Mouse (Mus musculus) frontal cortex, postnatal 36 days (tissue): ENCODE measurements around the gene Xcr1.

ENCODE experiments used
- DNase-seq, 2 experiments: peaks; one replicate each; pipeline ENCODE4 v3.0.0; 2022; ENCODE audit warnings: low spot score in 2 of 2

The Xcr1 gene

GRCm38 (mm10) chr9:123861929-123862328 lies at the start of gene Xcr1:
Xcr1 (minus strand) TSS chr9:123862029.
- no peak for DNase-seq

DNA sequence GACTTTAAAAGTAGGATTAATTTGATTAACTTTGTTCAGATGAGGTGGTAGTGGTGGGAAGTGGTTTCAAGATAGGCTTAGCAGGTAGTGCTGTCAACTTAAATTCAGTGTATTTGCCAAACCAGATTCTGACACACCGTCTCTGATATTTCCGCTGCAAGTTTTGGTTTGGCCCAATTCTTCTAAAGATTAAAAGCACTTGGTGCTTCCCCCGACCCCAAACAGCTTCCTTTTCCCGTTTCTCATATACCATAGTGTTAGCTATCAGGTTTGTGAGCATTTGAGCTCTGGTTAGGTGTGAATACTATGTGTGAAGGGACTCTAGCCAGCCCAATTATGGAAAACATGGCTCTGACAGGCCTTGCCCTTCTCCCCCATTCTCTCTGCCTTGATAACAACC lies 10.2 kb upstream of the Xcr1 start:
- DNase-seq: no peak

DNA sequence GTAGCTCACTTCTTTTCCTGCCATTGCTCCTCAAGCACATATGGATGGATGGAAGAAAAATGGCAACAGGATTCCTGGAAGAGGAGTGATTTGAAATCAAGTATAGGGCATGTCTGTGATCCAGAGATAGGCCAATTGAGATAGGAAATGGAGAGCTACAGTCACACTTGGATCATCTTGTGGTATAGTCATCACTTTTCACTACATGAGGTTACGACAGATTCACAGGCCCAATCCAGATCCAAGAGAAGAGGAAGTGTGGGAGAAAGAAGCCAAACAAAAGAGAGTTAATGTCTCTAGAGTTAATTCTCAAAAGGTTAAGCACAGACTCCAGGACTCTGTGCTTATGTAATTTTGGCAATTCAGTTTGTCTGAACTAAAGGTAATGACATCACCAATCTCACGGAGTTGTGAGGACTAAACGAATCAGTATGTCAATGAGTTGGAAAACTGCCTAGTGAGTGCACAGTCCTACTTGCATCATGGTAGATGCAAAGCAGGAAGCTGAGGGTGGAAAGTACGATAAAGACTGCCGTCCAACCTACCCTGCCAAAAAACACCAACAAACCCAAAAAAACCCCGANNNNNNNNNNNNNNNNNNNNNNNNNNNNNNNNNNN lies 7.4 kb upstream of the Xcr1 start:
- DNase-seq: no peak

DNA sequence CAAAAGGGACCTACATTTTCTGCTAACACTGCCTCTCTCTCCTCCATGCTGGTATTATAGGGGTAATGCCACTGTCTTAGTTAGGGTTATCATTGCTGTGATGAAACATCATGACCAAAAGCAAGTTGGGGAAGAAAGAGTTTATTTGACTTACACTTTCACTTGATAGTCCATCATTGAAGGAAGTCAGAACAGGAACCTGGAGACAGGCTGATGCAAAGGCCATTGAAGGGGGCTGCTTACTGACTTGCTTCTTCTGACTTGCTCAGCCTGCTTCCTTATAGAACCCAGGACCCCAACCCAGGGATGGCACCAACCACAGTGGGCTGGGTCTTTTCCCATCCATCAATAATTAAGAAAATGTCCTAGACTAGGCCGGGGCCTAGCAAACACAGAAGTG lies 1.8 kb upstream of the Xcr1 start:
- DNase-seq: no peak

GRCm38 (mm10) chr9:123862895-123863616 lies 1.2 kb upstream of the Xcr1 start:
- no peak for DNase-seq

GRCm38 (mm10) chr9:123856836-123857235 lies 5.0 kb downstream of the Xcr1 start:
- no peak for DNase-seq

GRCm38 (mm10) chr9:123852449-123853390 lies 9.1 kb downstream of the Xcr1 start:
- no peak for DNase-seq

DNA sequence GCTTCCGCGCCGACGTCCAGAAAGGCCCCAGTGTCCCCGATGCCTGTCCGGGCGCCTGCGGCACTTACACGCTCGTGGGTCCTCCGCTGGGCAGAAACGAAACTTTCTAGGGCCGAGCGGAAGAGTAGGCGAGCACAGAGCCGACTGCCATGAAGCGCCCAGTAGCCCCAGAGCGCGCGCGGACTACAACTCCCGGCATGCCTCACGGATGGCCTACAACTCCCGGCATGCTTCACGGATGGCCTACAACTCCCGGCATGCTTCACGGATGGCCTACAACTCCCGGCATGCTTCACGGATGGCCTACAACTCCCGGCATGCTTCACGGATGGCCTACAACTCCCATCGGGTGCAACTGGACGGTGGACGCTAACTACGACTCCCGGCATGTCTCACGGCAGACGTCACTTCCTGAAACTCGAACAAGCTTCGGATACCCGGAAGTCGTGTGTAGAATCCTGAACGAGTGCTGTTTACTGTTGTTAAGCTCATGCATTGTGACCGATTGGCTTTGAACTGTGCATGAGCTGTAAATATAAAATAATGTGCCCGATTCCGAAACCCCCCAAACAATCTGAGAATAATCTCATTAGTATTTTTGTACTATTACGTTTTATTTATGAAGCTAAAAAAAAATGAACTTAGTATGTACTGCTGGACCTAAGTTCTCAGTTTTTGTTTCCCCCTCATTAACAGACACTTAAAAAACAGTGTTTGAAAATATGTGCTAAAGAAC lies 9.9 kb downstream of the Xcr1 start, which contains the start of gene Fyco1:
TSS of gene Fyco1 (minus strand) at position 187 of the 736 bp plus-strand sequence.
- DNase-seq: peak; percentile 95 to 98

DNA sequence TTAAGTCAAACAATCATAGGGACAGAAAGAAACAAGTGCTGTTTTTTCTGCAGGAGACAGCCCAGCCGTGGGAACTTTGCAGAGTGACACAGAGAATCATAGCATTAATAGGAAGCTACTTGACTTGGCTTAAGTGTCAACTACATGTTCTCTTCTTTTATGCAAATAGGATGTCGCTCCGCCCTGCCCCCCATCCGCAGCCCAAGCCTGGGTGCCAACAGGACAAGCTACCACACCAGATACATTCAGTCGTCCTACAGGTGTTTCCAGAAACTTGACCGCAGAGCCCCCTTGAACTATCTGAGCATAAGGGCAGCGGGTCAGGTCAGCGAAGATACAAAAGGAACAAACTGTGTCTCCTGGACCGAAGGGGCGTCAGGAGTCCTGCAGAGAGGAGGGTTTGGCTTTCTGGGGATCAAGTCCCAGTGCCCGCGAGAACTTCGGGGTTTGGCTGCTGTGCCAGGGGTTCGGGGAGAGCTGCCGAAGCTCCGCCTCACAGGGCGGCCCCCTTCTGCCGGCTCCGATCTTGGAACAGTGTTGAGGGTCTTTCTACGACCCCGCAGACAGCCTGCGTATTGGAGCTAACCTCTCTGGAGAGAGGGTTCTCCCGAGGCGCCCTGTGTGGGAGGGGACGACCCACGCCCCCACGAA lies 10.6 kb downstream of the Xcr1 start:
- peak in 1 of 2 experiments; percentile 8 for DNase-seq

- no peak for DNase-seq
These were observed 11.1 kb downstream of the Xcr1 start for GRCm38 (mm10) chr9:123850705-123851061.

DNA sequence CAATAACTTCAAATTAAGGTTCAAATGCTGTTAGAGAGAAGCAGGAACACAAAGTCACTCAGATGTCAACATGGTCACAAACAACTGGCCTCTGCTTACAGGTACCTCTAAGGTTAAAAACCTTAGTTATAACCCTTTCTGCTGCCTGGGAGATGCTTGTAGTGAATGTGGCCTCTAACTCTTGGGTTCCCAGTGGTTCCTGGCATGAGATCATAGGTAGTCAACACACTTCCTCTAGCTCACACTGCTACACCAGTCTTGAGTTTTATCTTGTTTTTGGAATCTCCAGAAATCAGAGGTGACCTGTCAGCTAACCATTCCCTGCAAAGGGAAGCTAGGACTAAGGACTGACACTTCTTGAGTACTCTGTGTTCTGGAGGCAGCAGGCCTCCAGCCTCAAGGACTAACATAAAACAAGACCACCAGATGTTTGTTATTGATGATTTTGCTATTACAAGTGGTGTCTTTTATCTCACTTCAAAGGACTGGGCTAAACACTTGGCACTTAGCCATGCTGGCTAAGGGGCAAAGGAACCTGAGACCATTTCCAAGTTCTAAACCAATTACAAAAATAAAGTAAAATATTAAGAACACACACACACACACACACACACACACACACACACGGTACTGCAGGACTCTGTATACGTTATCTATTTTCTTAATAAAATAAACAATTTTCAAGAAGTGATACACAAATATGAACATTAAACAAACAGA lies 11.7 kb downstream of the Xcr1 start:
- no peak for DNase-seq

GRCm38 (mm10) chr9:123846490-123846889 lies 15.3 kb downstream of the Xcr1 start:
- DNase-seq: no peak

DNA sequence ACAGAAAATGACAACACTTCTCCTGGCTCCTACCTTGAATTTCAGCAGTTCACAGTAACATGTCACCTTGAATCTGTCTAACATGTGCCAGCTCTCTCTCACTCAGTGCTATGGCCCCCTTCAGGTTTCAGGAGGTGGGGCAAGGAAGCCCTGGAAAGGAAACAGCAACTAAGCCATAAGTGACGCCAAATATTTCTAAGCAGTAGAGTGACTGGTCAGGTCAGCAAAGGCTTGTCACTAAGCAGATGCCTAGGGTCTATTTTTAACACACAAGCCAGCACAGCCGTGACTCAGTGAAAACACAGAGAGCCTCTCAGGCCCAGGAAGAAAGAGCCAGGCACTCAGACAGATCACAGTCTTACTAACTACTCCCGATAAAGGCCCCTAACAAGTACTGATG lies 16.7 kb downstream of the Xcr1 start:
- DNase-seq: no peak

- DNase-seq: no peak
These were observed 17.4 kb downstream of the Xcr1 start for GRCm38 (mm10) chr9:123844468-123844867.

DNA sequence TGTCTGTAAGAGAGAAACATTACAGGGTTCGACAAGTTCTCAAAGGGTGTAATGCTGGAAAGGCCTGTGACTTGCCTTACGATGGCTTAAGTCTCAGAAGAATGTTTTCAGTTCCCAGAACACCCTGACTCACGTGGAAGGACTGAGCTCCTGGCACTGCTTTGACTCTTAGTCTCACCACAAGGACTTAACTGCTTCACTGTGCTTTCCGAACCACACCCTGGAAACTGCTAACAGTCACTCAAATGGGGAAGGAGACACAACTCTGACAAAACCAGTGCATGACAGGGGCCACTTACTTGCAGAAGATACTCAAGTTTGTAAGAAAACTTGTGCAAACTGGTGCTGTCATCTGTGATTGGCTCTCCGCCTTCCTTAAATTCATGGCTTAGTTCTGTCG lies 21.6 kb downstream of the Xcr1 start:
- DNase-seq: no peak

- DNase-seq: no peak
These were observed 26.0 kb downstream of the Xcr1 start for GRCm38 (mm10) chr9:123835851-123836250.

DNA sequence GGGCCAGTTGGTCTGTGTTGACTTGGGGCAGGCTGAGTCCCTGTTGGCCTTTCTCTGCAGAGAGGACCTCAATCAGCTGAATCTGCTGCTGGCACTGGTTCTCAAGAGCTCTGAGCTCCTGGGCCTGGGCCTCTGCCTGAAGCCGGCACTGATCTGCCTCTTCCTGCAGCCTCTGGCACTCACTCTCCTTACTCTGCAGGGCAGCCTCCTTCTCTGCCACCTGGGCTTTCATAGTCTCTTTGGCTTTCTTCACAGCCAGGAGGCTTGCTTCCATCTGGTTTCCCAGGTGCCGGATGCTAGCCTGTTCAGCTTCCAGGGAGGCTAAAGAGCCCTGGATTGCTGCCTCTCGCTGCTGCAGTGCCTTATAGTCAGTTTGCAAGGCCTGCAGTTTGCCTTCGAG lies 32.9 kb downstream of the Xcr1 start:
- no peak for DNase-seq

GRCm38 (mm10) chr9:123826631-123827030 lies 35.2 kb downstream of the Xcr1 start:
- DNase-seq: no peak

DNA sequence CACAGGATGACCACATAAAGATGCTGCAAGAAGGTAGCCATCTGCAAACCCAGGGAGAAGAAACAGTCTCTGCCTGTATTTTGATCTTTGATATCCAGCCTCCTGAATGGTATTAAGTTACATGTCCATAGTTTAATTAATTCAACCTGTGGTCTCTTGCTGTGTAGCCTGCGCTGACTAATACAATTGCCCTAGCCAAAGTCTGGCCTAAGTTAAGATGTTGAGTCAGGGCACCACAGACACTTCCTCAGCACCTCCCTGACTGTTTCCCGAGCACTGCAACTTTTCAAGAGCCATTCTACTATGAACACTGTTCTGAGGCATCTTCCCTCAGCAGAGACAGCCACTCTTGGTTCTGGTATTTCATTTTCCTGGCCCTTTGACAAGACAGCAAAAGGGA lies 43.2 kb downstream of the Xcr1 start:
- DNase-seq: no peak

DNA sequence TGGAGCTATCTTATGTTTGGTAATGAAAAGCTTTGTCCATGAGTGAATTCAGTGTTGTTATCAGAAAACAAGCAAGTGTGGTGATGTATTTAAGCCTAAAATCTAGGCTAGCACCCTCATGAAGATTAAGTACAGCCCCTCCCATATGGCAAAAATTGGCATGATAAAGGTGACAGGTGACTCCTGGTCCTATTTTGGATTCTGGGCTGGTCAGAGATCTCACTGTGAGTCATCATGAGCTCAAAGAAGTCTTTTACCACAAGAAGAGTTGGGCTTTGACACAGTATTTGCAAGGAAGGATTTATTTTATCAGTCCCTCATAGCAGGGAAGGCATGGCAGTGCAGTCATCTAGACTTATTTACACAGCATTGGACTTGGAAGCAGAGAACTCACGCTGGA lies 45.8 kb downstream of the Xcr1 start:
- DNase-seq: no peak

- no peak for DNase-seq
These were observed 46.4 kb downstream of the Xcr1 start for GRCm38 (mm10) chr9:123815444-123815843.
